Mouse (Mus musculus): Measurements from ENCODE around the gene Socs1.
A peak's percentile ranks its signal among the peaks of the same experiment; 100 is the strongest.

The Socs1 gene

DNA sequence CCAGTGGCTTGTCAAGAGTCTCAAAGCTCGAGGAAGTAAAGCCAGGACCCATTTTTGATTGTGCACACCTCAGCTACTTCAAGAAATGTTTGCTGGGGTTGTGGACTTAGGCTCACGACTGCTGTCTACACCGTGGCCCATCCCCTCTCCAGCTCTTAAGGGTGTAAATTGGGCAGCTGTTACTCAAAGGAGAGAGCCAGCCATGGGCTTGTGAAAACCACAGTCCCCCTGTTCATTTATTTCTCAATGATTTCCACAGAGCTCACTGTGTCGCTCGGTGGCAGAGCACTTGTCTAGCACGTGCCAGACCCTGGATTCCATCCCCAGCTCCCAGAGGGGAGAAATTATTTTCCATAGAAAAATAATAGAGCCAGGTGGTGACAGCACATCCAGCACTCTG lies 29.2 kb downstream of the Socs1 start:
- DNase-seq = no peak

DNA sequence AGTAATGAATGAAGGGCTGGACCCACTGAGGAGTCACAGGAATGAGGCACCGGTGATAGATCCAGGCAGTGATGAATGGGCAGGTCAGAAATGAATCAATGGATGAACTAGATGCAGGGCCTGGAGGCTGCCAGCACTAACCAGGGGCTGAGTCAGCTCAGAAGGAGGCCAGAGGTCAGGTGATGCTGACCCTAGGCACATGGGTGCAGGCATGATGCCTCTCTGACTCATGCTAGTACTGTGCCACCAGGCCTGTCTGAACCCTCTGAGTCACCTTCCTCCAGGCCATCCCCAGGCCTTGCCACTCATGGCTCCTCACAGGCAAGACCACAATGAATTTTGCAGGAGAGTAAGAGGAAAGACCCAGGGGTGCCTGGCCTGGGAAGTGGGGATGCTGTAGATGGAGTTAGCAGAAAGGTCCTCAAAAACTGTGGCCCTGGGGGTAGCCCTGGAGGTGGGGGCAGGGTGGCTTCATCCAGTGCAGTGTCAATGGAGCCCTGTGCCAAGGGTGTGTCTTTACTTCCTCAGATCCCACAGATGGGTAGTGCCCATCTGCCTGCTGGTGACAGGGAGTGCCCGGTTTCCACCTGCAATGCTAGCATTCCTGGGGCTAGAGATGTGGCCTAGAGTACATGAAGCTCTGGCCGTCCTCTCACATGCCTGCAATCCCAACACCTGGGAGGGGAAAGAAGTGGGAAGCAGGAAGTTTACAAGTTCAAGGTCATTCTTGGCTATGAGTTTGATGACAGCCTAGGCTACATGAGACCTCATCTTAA lies 30.6 kb downstream of the Socs1 start:
- no peak for DNase-seq

DNA sequence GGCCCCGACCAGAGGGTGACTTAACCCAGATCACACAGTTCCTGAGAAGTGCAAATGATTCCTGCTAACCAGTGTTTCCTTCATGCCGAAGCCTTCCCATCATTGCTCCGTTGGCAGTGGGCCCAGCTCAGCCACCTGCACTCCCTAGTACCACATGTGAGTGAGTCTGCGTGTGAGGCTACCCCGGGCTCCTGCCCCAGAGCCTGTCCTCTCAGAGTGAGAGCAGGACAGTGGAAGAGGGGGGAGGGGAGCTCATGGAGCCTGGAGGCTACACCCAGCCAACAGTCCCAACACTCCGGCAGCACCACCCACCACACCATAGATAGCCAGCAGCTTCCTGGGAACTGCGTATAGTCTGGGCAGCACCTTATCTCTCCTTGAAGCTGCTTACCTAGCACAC lies 35.5 kb downstream of the Socs1 start:
- DNase-seq = peak; percentile 72

DNA sequence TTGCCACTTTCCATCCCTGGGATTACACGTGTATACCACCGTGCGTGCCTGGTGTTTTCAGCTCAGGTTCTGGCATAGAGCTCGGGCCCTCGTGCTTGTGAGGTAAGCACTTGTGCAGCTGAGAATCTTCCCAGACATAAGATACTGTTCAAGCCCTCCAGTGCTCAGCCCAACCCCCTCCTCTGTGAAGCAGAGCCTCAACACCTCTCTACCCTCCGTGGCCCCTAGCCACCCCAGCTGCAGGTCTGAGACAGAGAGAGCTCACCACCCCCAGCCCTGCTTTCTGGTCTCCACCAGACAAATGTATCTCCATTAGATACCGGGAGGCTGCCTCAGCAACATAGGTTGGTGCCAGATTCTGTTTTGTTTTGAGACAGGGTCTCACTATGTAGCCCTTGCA lies 36.1 kb downstream of the Socs1 start:
- no peak for DNase-seq

DNA sequence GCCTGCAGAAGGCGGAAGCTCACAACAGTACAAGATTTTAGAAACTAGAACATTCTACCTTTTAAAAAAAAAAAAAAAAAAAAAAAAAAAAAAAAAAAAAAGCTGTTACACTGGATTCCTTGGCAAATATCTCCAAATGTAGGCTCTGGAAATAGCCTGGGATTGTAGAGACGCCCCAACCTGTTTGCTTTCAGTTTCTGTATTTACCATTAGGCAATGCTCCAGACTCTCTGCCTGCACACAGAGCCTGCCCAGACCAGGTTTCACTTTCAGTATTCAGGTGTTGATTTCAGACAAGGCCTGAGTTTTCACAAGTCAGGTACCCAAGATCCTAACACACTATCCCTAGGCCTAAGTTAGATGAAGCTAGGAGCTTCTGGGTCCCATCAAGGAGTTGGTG lies 44.3 kb downstream of the Socs1 start:
- DNase-seq = no peak

DNA sequence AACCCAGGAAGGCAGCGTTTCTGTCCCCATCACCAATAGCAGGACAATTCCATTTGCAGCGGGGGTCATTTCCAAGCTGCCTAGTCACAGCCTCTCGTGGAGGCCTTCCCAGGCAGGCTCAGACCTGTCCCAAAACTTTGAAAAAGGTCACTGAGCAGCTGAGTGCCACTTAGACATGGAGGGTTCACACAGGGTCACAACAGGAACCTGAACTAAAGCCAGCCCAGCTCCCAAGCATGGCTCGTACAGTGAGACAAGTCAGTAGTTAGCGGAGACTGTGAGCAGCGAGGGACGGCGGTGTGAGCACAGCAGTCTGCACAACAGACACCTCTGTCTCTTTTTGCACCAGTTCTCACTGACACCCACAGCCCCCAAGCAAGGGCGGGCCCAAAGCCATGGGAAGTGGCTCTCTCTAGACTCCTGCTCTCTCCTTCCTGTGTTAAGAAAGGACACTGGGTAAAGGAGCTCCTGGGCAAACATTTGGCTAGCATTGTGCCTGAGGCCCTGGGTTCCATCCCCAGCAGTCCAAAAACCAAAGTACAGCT lies 45.4 kb downstream of the Socs1 start:
- DNase-seq = no peak

DNA sequence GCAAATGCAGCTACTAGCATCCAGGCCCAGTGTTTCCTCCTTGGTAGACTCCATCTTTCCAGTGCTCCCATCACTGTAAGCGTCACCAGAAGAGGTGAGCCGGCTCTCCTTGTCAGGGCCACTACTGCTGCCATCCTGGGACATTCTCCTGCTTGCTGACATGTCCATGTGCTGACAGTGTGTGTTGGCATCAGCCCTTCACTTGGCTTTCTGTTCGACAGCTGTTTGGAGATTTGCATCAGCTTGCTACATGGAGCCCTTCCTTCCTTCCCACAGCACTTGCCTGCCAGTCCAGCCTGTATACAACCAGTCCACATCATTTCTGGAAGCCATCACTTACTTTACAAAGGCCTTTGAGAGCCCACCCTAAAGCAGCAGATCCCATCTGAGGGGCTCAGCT lies 46.5 kb downstream of the Socs1 start:
- DNase-seq = no peak

DNA sequence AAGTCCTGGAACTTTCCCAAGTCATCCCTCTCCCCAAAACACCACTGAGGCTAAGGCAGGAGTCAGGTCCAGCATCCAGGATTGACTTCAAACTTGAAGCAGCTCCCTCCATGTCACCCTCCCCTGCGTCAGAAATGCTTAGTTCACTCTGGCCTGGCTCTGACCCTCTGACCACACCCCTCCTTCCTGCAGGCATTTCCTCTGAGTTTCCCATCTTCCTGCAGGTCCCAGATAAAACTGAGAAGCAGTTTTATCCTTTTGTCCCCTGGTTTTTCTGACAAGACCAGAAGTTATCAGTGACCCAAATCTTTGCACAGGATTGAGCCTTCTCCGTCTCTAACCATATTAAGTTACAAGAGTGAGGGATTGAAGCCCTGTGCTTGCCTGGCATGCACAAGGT lies 47.8 kb downstream of the Socs1 start:
- no peak for DNase-seq

DNA sequence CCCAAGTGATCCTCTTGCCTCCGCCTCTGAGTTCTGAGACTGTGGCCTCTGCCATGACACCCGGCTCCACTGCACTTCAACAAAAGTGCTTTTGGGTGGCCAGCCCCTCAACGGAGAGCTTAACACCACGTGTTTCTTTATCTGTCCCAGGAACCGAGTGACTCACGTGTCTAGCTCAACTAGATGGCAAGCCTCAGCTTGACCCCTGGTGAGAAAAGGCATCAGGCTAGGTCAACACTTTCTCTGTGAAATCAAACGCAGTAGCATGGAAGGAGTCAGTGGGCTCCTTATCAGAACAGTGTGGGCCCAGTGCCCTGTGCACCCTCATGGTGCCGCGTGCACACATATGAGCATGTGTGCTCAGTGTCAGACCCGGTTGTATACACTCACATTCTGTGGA lies 49.0 kb downstream of the Socs1 start:
- DNase-seq = no peak

DNA sequence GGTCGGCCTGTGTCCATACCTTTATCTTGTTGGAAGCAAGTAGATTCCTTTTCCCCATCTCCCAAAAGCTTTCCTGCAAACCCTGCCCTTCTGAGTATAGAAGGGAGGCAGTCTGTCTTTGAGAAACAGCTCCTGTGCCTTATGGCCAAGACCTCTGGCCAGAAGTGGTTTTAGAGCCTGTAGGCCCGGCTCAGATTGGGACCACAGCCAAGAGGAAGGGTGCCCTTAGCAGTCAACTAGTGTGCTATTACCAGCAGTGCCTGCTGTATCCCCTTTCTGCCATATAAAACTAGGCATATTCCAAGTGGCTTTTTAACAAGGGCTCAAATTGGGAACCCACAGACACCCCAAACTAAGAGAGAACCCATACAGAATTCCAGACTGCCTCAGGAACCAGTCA lies 49.6 kb downstream of the Socs1 start:
- no peak for DNase-seq

DNA sequence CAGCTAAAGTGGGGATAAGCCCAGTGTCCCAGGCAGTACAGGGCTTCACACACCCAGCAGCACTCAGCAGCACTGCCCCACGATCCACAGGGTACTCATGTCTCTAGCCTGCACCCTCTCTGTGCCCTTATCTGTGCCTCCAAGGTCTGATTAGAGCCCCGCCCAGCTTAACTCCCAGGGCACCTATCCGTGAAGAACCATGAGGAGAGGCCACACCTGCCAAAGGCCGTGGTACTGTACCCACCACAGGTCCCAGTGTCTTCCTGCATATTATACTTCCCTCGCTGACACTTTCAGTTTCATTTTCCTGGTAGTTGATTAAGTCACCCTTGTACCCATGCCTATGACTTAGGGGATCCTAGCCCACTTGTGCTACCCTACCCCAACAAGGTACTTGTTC lies 52.9 kb downstream of the Socs1 start:
- no peak for DNase-seq

All from cerebellum, adult 8-10 months (tissue).